Mouse (Mus musculus): Measurements from ENCODE around the gene Polr2h. TPM values are rescaled to one million over a fixed set of nuclear protein-coding genes. Genes with fewer than 3 reads are reported as not detected.
A peak's percentile ranks its signal among the peaks of the same experiment; 100 is the strongest.
"Not testable (repeated sequence)": the region's sequence is repeated elsewhere in the genome, so short reads cannot be mapped to it uniquely, and the experiment has no call there.

The Polr2h gene
- 36.3 and 40.9 TPM in 2 replicates for polyA plus RNA-seq (2012; rRNA removed)

- DNase-seq (ENCODE audit: low spot score): peak; percentile 95
Measured at GRCm38 (mm10) chr16:20717181-20717977, at the start of gene Polr2h, which contains the start of gene Clcn2. Gene Polr2h, plus strand, starts transcription at chr16:20717665. Gene Clcn2, minus strand, starts transcription at chr16:20717746.

DNA sequence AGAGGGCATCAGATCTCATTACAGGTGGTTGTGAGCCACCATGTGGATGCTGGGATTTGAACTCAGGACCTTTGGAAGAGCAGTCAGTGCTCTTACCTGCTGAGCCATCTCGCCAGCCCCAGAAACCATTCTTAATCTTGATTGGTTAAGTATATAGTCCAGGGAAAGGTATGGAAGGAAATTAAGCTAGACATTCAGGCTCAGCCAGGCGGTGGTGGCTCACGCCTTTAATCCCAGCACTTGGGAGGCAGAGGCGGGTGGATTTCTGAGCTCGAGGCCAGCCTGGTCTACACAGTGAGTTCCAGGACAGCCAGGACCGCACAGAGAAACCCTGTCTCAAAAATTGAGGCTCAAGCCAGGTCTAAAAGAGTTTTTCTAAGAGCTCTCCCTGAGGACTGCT, 49.5 kb upstream of the Polr2h start, which contains the start of gene Eif4g1:
Eif4g1 (plus strand) TSS at position 301 of the 400 bp plus-strand sequence.
- DNase-seq (ENCODE audit: low spot score): not testable (repeated sequence)

- DNase-seq (ENCODE audit: low spot score): no peak
Measured at GRCm38 (mm10) chr16:20670291-20670690, 47.2 kb upstream of the Polr2h start.

GRCm38 (mm10) chr16:20671886-20672285, 45.6 kb upstream of the Polr2h start:
- no peak for DNase-seq (ENCODE audit: low spot score)

- DNase-seq (ENCODE audit: low spot score): peak; percentile 94
Measured at GRCm38 (mm10) chr16:20672500-20672902, 45.0 kb upstream of the Polr2h start.

GRCm38 (mm10) chr16:20672965-20673705, 44.3 kb upstream of the Polr2h start:
- peak; percentile 71 for DNase-seq (ENCODE audit: low spot score)

DNA sequence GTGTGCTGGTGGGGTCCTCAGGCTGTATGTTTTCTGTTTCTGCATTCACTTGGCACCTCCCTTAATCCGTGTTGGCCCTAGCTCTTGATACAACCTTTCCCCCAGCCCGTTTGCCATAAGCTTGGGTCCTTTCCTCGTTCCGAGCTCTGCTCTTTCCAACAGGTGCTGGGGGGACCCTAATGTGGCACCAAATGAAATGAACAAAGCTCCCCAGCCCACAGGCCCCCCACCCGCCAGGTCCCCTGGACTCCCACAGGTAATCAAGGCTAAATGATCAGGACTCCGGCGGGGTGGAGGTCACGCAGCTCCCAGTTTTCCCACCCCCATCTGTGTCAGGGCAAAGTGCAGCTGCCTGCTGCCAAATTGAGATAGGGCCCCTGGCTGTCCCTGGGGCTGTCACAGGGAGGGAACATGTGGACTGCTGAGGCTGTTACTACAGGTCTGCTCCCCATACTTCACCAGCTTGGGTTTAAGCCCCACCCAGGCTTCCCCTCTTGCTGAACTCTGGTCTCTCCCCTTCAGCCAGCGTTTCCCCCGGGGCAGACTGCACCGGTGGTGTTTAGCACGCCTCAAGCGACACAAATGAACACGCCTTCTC, 43.7 kb upstream of the Polr2h start:
- no peak for DNase-seq (ENCODE audit: low spot score)

DNA sequence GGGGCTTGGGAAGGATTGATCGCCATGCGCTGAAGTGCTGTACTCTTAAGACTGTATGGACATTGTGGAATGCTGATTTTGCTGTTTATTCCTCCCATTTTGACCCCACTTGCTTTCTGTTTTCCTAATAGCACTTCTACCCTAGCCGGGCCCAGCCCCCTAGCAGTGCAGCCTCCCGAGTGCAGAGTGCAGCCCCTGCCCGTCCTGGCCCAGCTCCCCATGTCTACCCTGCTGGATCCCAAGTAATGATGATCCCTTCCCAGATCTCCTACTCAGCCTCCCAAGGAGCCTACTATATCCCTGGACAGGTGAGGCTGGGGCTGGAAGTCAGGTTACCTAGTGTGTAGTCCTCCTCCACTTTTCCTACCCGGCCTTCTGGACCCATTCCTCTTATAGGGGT, 42.3 kb upstream of the Polr2h start:
- DNase-seq (ENCODE audit: low spot score): no peak

DNA sequence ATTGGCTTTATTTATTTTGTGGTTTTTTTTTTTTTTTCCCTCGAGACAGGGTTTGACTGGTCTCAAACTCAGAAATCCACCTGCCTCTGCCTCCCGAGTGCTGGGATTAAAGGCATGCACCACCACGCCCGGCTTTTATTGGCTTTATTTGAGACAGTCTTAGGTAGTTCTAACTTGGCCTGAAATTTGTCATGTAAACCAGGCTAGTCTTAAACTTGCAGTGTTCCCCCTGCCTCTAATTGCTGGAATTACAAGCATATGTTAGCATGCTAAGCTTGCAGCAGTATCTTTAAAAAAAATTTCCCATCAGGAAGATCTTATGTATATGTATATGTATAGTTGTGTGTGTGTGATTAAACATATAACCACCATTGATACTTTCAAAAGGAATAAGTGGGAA, 40.8 kb upstream of the Polr2h start:
- DNase-seq (ENCODE audit: low spot score): no peak

GRCm38 (mm10) chr16:20677380-20677779, 40.1 kb upstream of the Polr2h start:
- DNase-seq (ENCODE audit: low spot score): no peak

- DNase-seq (ENCODE audit: low spot score): peak; percentile 66
Measured at GRCm38 (mm10) chr16:20677974-20678675, 39.3 kb upstream of the Polr2h start.

- DNase-seq (ENCODE audit: low spot score): no peak
Measured at GRCm38 (mm10) chr16:20690774-20691173, 26.7 kb upstream of the Polr2h start.

DNA sequence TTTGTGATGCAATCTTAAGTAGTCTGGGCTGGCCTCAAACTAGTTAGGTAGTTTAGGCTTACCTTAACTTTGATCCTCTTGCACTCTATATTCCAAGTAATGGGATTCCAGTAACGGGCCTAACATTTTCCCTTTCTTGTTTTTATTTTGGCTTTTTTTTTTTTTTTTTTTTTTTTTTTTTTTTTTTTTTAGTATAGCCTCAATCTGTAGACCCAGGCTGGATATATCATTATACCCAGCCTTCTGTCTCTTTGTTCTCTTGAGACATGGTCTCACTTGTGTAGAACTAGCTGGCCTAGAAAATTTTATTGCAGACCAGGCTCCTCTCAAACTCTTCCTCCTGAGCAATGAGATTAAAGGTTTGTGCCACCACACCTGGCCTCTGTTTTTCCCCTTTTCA, 25.8 kb upstream of the Polr2h start:
- no peak for DNase-seq (ENCODE audit: low spot score)

GRCm38 (mm10) chr16:20692241-20692965, 25.1 kb upstream of the Polr2h start:
- DNase-seq (ENCODE audit: low spot score): no peak

DNA sequence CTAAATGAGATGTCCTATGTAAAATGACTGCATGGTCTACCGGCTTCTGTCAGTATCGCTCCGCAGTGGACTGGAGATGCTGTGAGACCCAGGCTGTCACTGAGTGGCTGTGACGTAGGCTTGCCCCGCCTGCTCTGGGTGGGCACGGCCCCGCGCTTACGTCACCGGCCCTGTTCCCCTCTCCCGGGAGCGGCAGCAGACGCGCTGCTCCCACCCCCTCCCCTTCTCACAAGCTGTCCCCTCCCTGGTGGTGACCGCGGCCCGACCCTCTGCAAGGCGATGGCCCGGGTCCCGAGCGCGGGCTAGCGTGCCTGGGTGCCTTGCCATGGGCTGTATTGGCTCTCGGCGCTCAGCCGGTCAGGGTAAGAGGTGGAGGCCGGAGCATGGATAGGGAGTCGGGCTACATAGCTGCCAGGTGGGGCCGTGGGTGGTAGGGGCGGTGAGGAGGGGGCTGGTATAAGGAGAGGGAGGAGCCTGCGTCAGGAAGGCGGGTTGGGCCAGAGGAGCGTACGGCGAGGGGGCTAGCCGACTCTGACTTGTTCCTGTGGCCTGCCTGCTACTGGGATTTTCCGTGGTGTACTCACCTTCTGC, 24.3 kb upstream of the Polr2h start, which contains the start of gene Fam131a:
Fam131a (plus strand) TSS at position 131 of the 591 bp plus-strand sequence.
- DNase-seq (ENCODE audit: low spot score): peak; percentile 54

DNA sequence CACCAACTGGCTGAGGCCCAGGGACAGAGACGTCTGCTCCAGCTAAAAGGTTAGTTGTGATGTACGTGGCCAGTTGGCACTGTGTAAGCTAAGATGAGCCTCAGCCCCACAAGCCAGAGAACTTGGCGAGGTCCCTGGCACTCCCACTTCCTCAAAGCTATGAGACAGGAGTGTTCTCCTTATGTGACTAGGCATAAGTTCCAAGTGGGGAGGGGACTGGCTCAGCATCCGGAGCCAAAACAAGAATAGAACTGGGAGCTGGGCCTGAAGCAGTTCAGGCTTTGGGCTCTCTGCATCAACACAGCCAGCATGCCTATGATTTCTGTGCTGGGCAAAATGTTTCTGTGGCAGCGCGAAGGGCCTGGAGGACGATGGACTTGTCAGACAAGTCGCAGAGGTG, 22.7 kb upstream of the Polr2h start:
- no peak for DNase-seq (ENCODE audit: low spot score)

- peak; percentile 67 for DNase-seq (ENCODE audit: low spot score)
Measured at GRCm38 (mm10) chr16:20695622-20696323, 21.7 kb upstream of the Polr2h start.

GRCm38 (mm10) chr16:20699266-20699665, 18.2 kb upstream of the Polr2h start:
- no peak for DNase-seq (ENCODE audit: low spot score)

DNA sequence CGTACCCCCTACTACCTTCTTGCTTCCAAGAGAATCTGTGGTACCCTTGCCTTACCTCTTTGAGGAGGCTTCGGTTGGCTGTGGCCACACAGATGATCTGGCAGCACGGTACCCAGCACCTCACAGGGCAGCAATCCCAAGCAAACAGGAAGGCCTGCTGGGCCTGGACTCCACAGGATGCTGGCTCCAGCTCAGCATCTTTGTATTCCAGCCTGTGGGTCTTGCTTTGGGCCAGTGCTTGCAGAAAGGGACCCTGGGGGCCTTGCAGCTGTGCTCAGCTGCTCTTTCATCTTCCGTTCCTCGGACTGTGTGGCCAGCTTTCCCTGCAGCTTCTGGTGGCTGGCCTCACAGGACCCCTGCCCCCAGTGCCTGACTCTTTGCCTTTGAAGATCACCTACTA, 17.4 kb upstream of the Polr2h start:
- no peak for DNase-seq (ENCODE audit: low spot score)

DNA sequence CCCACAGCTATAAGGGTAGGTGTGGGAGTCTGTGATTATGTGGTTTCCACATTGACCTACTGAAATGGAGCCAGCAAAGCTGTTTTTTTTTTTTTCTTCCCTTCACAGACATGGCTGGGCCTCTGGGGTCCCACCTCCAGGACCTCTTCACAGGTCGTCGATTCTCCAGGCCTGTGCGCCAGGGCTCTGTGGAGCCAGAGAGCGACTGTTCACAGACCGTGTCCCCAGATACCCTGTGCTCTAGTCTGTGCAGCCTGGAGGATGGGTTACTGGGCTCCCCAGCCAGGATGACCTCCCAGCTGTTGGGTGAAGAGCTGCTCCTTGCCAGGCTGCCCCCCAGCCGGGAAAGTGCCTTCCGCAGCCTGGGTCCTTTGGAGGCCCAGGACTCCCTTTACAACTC, 16.1 kb upstream of the Polr2h start:
- DNase-seq (ENCODE audit: low spot score): no peak

Data from urinary bladder, adult 2 months (tissue).